Mouse (Mus musculus): ENCODE measurements around the gene Tnnt1. TPM values are rescaled to one million over a fixed set of nuclear protein-coding genes. Genes with fewer than 3 reads are reported as not detected.

Gene Tnnt1
- total RNA-seq, 2 experiments from 2014 or later: 1.3 to 3.8 TPM

DNA sequence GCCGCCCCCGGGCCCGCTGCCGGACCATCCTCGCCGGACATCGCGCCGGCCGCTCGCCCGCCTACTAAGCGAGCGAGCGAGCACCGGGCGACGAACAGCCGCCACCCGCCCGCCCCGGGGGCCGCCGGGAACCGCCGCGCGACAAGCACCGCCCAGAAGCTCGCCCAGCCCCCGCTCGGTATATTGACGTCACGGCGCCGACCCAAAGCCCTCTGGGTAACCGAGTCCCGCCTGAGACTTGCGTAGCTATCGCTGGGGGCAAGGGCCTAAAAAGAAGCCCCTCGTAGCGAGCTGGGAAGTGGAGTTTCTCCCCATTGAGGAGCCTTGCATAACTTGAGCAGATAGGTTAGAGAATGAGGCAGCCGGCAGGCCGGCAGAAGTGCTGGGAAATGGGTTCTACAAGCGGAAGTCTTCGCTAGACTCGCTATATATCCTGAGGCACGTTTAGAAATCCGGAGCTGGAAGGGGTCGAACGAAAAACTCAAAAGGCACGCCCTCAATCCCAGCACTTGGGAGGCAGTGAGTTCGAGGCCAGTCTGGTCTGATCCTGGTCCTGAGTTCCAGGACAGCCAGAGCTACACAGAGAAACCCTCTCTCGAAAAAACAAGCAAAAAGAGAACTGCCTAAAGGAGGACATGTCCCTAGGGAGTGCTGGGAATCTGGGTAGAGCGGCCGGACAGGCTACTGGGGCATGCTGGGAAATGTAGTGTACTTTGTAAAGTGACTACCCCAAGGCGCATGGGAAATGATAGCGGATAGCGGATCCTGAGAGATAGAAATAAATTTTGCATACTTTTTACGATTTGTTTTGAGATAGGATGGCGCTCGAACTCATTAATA is 14.4 kb downstream of the Tnnt1 start, which contains the start of gene Ppp1r12c:
Ppp1r12c (minus strand) TSS at position 123 of the 840 bp plus-strand sequence.
- peak; percentile 92 for ATAC-seq (replicated peaks; ENCODE audit: low FRiP score, poor library complexity, severe bottlenecking)

GRCm38 (mm10) chr7:4500892-4501471 is 15.2 kb downstream of the Tnnt1 start:
- peak; percentile 57 for ATAC-seq (replicated peaks; ENCODE audit: low FRiP score, poor library complexity, severe bottlenecking)

GRCm38 (mm10) chr7:4499034-4499433 is 17.1 kb downstream of the Tnnt1 start:
- ATAC-seq (replicated peaks; ENCODE audit: low FRiP score, poor library complexity, severe bottlenecking): no peak

GRCm38 (mm10) chr7:4498251-4498650 is 17.9 kb downstream of the Tnnt1 start:
- ATAC-seq (replicated peaks; ENCODE audit: low FRiP score, poor library complexity, severe bottlenecking): no peak

- no peak for ATAC-seq (replicated peaks; ENCODE audit: low FRiP score, poor library complexity, severe bottlenecking)
Observed at GRCm38 (mm10) chr7:4497271-4497903, 18.8 kb downstream of the Tnnt1 start.

GRCm38 (mm10) chr7:4496468-4496867 is 19.7 kb downstream of the Tnnt1 start:
- no peak for ATAC-seq (replicated peaks; ENCODE audit: low FRiP score, poor library complexity, severe bottlenecking)

- no peak; the same call in 1 of the 2 replicates for ATAC-seq (replicated peaks; ENCODE audit: low FRiP score, poor library complexity, severe bottlenecking)
Observed at GRCm38 (mm10) chr7:4493991-4494390, 22.2 kb downstream of the Tnnt1 start.

GRCm38 (mm10) chr7:4492284-4493224 is 23.6 kb downstream of the Tnnt1 start:
- no peak for ATAC-seq (replicated peaks; ENCODE audit: low FRiP score, poor library complexity, severe bottlenecking)

DNA sequence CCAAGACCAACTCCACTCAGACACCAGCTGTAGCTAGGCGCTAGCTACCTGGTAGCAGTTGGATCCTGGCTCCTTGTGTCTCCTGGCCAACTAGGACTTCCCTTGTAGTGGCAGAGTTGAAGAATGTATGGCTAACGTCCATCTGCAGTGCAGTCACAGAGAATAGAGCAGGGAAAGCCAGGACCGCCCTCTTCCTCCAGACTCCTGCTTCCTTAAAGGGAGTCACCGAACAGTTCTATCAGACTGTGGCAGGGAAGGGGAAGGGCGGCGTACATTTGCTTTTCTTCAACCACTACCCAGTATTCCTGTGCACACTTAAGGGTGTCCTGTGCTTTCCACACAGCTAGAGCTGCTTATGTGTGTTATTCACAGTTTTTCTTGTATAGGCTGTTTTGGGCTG is 24.9 kb downstream of the Tnnt1 start:
- no peak for ATAC-seq (replicated peaks; ENCODE audit: low FRiP score, poor library complexity, severe bottlenecking)

DNA sequence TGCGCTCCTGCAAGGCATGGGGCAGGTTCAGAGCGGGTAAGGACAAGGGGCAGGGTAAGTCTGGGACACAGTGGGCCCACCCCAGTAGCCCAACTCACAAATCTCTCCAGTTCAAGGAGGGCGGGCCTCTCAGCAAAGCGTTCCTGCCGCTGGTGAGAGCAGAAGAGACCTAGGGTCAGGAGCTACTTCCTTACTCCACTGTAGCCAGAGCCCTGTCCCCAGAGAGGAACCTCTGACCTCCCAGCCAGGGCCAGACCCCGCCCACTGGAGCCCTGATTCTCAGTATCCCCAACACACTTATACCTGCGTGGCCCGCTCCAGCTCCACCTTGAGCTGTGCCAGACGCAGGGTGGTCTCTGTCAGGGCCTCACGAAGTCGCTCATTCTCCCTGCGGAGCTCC is 33.9 kb downstream of the Tnnt1 start:
- ATAC-seq (replicated peaks; ENCODE audit: low FRiP score, poor library complexity, severe bottlenecking): no peak

- ATAC-seq (replicated peaks; ENCODE audit: low FRiP score, poor library complexity, severe bottlenecking): 0 out of 2 replicates have a peak, but pooled peaks have one; percentile 58
Observed at GRCm38 (mm10) chr7:4479674-4480073, 36.5 kb downstream of the Tnnt1 start.

- ATAC-seq (replicated peaks; ENCODE audit: low FRiP score, poor library complexity, severe bottlenecking): no peak
Observed at GRCm38 (mm10) chr7:4478796-4479291, 37.3 kb downstream of the Tnnt1 start.

DNA sequence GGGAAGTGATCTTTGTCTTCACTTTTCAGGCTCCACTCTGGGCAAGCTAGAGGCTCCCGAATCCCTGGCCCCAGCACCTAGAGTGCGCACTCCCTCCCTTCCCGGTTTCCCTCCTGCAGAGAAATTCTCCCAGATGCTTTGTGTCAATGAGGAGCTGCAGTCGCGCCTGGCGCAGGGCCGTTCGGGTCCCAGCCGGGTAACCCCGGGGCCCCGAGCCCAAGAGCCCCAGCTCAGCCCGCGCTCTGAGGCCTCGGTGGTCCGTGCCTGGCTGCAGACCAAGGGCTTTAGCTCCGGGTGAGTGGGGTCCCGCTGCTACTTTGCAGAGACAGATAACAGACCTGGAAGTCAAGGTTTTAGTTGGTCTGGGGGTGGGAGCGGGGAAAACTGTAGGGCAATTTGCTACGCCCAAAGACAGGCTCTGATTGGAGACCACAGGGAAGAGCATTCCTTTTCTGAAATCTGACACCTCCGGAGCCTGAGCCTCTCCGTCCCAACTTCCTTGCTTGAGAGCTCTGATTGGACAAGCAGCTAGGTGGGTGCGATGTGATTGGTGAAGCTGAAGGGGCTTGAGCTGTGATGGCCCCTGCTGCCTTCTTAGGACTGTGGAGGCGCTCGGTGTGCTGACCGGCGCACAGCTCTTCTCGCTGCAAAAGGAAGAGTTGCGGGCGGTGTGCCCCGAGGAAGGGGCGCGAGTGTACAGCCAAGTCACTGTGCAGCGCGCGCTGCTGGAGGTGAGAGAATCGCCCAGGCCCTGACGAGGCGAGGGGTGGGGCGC is 38.0 kb downstream of the Tnnt1 start:
- ATAC-seq (replicated peaks; ENCODE audit: low FRiP score, poor library complexity, severe bottlenecking): no peak

DNA sequence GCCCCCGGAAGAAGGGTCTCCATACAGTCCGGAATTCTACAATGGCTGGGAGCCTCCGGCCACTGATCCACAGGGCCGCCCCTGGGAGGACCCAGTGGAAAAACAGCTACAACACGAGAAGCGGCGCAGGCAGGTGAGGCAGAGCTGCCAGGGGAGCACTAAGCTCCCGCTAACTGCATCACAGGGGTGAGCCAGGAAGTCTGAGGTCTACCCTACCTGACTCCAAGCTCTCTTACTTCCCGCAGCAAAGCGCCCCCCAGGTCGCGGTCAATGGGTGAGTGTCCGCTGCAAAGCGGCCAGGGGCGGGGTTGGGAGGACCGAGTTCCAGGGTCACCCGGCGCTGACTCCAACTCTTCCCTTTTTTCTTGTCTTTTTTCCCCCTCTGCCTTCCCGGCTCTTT is 42.2 kb downstream of the Tnnt1 start:
- no peak for ATAC-seq (replicated peaks; ENCODE audit: low FRiP score, poor library complexity, severe bottlenecking)

- no peak for ATAC-seq (replicated peaks; ENCODE audit: low FRiP score, poor library complexity, severe bottlenecking)
Observed at GRCm38 (mm10) chr7:4471179-4471555, 45.0 kb downstream of the Tnnt1 start.

- ATAC-seq (replicated peaks; ENCODE audit: low FRiP score, poor library complexity, severe bottlenecking): no peak
Observed at GRCm38 (mm10) chr7:4470275-4471178, 45.7 kb downstream of the Tnnt1 start.

- no peak for ATAC-seq (replicated peaks; ENCODE audit: low FRiP score, poor library complexity, severe bottlenecking)
Observed at GRCm38 (mm10) chr7:4467801-4468200, 48.4 kb downstream of the Tnnt1 start.

All from erythroblast, adult 5-6 weeks (primary cell).